8 mouse cellular contexts compared by ENCODE assay signal in genomic region chr8:107944676-107945600, GRCm38 (mm10). TPM values are rescaled to one million over a fixed set of nuclear protein-coding genes. Genes with fewer than 3 reads are reported as not detected.
DNase-seq lines count a peak whose midpoint lies in the region; ATAC-seq lines count a peak whose summit lies in the region.

No protein-coding gene starts in this region.

- H3K36me3 ChIP-seq in heart, embryonic 14.5 days (ENCODE audit: control insufficient read depth, insufficient read depth, low read length) = no peaks in the 10 kb centered on the region
- H3K36me3 ChIP-seq in hindbrain, embryonic 10.5 days = no peaks in the 10 kb centered on the region
- H3K36me3 ChIP-seq in midbrain, embryonic 14.5 days (ENCODE audit: control insufficient read depth, insufficient read depth, low read length) = no peaks in the 10 kb centered on the region

- no peak for DNase-seq in heart, postnatal 4 days
- DNase-seq in adrenal gland, postnatal 36 days = peak; percentile 8 to 18
- peak; percentile 50 for DNase-seq in hindbrain, embryonic 10.5 days (ENCODE audit: low spot score)
- peak; percentile 69 for DNase-seq in midbrain, embryonic 14.5 days
- no peak for DNase-seq in lung, postnatal 14 days

- H3K27ac ChIP-seq in heart, embryonic 14.5 days (replicated peaks in 1 of 2; ENCODE audit: control insufficient read depth in 1 of 2, insufficient read depth in 1 of 2, low read depth in 2 of 2, low read length in 2 of 2) = no peak overlapping the region
- peak overlapping the region; percentile 64; the same call in 1 of the 2 replicates for H3K27ac ChIP-seq in hindbrain, embryonic 10.5 days
- peak overlapping the region; percentile 88 for H3K27ac ChIP-seq in midbrain, embryonic 14.5 days (replicated peaks; ENCODE audit: low read depth, low read length)

- peaks cover 6 to 12% of the 10 kb centered on the region in 2 experiments; a peak in 3 of 4 replicates for H3K4me1 ChIP-seq in heart, embryonic 14.5 days (ENCODE audit: control insufficient read depth in 2 of 2, insufficient read depth in 2 of 2, low read length in 2 of 2)
- peaks cover 58% of the 10 kb centered on the region for H3K4me1 ChIP-seq in hindbrain, embryonic 10.5 days (replicated peaks)
- H3K4me1 ChIP-seq in midbrain, embryonic 14.5 days (ENCODE audit: control insufficient read depth, insufficient read depth, low read length) = peaks cover 57% of the 10 kb centered on the region

- peak overlapping the region; percentile 58; the same call in 1 of the 2 replicates for H3K9ac ChIP-seq in heart, embryonic 14.5 days (ENCODE audit: low read length)
- peak overlapping the region; percentile 59 for H3K9ac ChIP-seq in midbrain, embryonic 14.5 days (replicated peaks; ENCODE audit: low read length)

- 12% methylated on average over 31 of the region's 31 CpGs for WGBS in heart, embryonic 14.5 days
- 15% methylated on average over 31 of the region's 31 CpGs for WGBS in hindbrain, embryonic 10.5 days
- WGBS in midbrain, embryonic 14.5 days = 11% methylated on average over 31 of the region's 31 CpGs

- H3K27me3 ChIP-seq in heart, embryonic 14.5 days (ENCODE audit: control insufficient read depth, insufficient read depth, low read length) = peaks cover 20% of the 10 kb centered on the region
- peaks cover 61% of the 10 kb centered on the region for H3K27me3 ChIP-seq in hindbrain, embryonic 10.5 days (ENCODE audit: insufficient read depth, poor library complexity, severe bottlenecking)
- H3K27me3 ChIP-seq in midbrain, embryonic 14.5 days (ENCODE audit: control insufficient read depth, insufficient read depth, low read length) = no peaks in the 10 kb centered on the region

- ATAC-seq in heart, embryonic 14.5 days (ENCODE audit: insufficient number of reproducible peaks, insufficient read depth, low FRiP score, low read depth) = no peak
- no peak for ATAC-seq in midbrain, embryonic 14.5 days (ENCODE audit: low FRiP score, low TSS enrichment)
- ATAC-seq in erythroblast, adult 5-6 weeks (replicated peaks; ENCODE audit: low FRiP score, poor library complexity, severe bottlenecking) = no peak
- no peak for ATAC-seq in inflammation-experienced regulatory T-cells, adult 6 months

- peak overlapping the region; percentile 88 for H3K4me2 ChIP-seq in heart, embryonic 14.5 days (ENCODE audit: low read length)
- H3K4me2 ChIP-seq in midbrain, embryonic 14.5 days (ENCODE audit: low read length) = peak overlapping the region; percentile 65

- H3K9me3 ChIP-seq in heart, embryonic 14.5 days (ENCODE audit: control insufficient read depth, low read length) = no peaks in the 10 kb centered on the region
- no peaks in the 10 kb centered on the region for H3K9me3 ChIP-seq in hindbrain, embryonic 10.5 days
- no peaks in the 10 kb centered on the region for H3K9me3 ChIP-seq in midbrain, embryonic 14.5 days (ENCODE audit: control insufficient read depth, low read length)

- peak overlapping the region; percentile 43 to 46 for H3K4me3 ChIP-seq in heart, embryonic 14.5 days (ENCODE audit: control insufficient read depth in 1 of 2, insufficient read depth in 1 of 2, low read depth in 1 of 2, low read length in 2 of 2)
- peak overlapping the region; percentile 49 for H3K4me3 ChIP-seq in hindbrain, embryonic 10.5 days
- H3K4me3 ChIP-seq in midbrain, embryonic 14.5 days (replicated peaks; ENCODE audit: low read depth, low read length) = peak overlapping the region; percentile 24

RNA-seq across cellular contexts. Expression of gene Zfhx3, which starts 2.5 kb away (rescaled TPM):
- polyA plus RNA-seq in heart, embryonic 14.5 days (2014; fragmentation: Nextera tagmentation; extraction: Ambion mirVana) = 5.2 and 6.4 TPM in 2 replicates
- 10 to 100 TPM in 1 of 2 experiments, 1 to 10 TPM in 1; 9.7 to 11.5 TPM for total RNA-seq in heart, postnatal 4 days (2021)
- 10 to 100 TPM; 39.3 to 58.8 TPM for total RNA-seq in adrenal gland, postnatal 36 days (2021)
- polyA plus RNA-seq in hindbrain, embryonic 10.5 days (2016; fragmentation: Nextera tagmentation; extraction: Ambion mirVana) = 12.9 and 22.0 TPM in 2 replicates
- 56.8 and 68.4 TPM in 2 replicates for polyA plus RNA-seq in midbrain, embryonic 14.5 days (2014; fragmentation: Nextera tagmentation; extraction: Ambion mirVana)
- 0.38 and 1.7 TPM in 2 replicates for total RNA-seq in erythroblast, adult 5-6 weeks (2015; ENCODE audit: low replicate concordance)
- 0.42 and 0.43 TPM in 2 replicates for total RNA-seq in erythroblast, adult 5-6 weeks (2017; ENCODE audit: low replicate concordance)
- polyA plus RNA-seq in inflammation-experienced regulatory T-cells, adult 6 months (2017; shearing (Covaris generic)) = under 1 TPM; 0.03 to 0.35 (median 0.24) TPM

Comparison
In these comparisons a context has a peak if more than half of its experiments do, and no peak if none do; other contexts are left out.
1. H3K27ac ChIP-seq: peak in hindbrain, embryonic 10.5 days (single experiment) and midbrain, embryonic 14.5 days (single experiment); none in heart, embryonic 14.5 days (0 of 2).
2. DNase-seq: peak in adrenal gland, postnatal 36 days (2 of 2), hindbrain, embryonic 10.5 days (single experiment) and midbrain, embryonic 14.5 days (single experiment); none in heart, postnatal 4 days (single experiment) and lung, postnatal 14 days (single experiment).
3. Peak in every context shown above with its lines, with median percentiles within 50 percentile points of each other: H3K4me3 ChIP-seq.